Mouse (Mus musculus): ENCODE data around the gene Phactr4. TPM values are rescaled to one million over a fixed set of nuclear protein-coding genes. Genes with fewer than 3 reads are reported as not detected.
A peak's percentile ranks its signal among the peaks of the same experiment; 100 is the strongest.

The Phactr4 gene
- total and polyA plus RNA-seq, 2 experiments from 2014 or later: 4.8 TPM

GRCm38 (mm10) chr4:132329835-132330354 is 92.4 kb downstream of the Phactr4 start:
- Histone ChIP-seq H3K4me2 (ENCODE audit: low read depth, low read length, poor library complexity, severe bottlenecking) (peak overlapping the region; percentile 72), H3K4me3 (ENCODE audit: low read depth, low read length) (peak overlapping the region; percentile 67), H3K36me3 (ENCODE audit: insufficient read depth, low read length) (peaks cover 26% of the 10 kb centered on the region), H3K9ac (replicated peaks; ENCODE audit: low read length, poor library complexity, severe bottlenecking) (peak overlapping the region; percentile 86), H3K27ac (ENCODE audit: low read depth, low read length) (peak overlapping the region; percentile 70; the same call in 1 of the 2 replicates), H3K9me3 (ENCODE audit: low read length) (no peaks in the 10 kb centered on the region), H3K27me3 (ENCODE audit: insufficient read depth, low read length) (no peaks in the 10 kb centered on the region), H3K4me1 (ENCODE audit: insufficient read depth, low read length) (peaks cover 9% of the 10 kb centered on the region)
- no peak for TF ChIP-seq CTCF (IDR thresholded peaks at IDR 0.05)
- no peak for DNase-seq (ENCODE audit: low spot score)
- 7% methylated on average over 10 of the region's 10 CpGs for WGBS
- ATAC-seq (ENCODE audit: low FRiP score): no peak; the same call in 1 of the 2 replicates

DNA sequence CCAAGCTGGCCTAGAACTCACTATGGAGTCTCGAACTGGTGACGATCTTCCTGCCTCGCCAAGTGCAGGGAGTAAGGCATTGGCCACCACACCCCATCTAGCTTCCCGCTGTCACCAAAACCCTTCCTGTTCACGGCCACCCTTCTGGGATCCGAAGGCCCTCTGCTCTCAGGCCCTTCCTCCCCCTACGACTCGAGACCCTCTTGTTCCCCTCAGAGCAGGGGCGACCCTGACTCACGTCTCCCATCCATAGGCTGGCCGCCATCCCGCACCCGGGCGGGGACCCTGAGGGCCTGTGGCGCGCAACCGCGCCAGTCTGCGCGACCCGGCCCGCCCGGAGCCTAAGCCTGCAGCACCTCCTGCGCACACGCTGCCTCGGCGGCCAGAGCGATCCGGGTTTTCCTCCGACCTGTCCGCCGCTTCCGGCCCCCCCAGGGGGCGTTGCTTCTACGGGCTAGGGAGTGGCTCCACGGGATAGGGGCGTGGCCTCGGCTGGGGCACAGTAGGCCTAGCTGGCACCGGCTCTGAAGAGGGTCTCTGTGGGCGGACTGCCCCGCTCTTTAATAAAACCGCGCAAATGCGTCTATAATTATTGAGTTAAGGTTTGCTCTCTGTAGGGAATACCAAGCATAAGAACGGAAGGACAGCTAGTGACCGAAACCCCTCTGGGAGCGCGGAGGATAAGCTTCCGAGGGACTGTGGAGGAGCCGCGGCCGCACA is 93.0 kb downstream of the Phactr4 start, which contains the start of gene Trnau1ap:
TSS of gene Trnau1ap (minus strand) at position 424 of the 720 bp plus-strand sequence.
- DNase-seq (ENCODE audit: low spot score): peak; percentile 94

DNA sequence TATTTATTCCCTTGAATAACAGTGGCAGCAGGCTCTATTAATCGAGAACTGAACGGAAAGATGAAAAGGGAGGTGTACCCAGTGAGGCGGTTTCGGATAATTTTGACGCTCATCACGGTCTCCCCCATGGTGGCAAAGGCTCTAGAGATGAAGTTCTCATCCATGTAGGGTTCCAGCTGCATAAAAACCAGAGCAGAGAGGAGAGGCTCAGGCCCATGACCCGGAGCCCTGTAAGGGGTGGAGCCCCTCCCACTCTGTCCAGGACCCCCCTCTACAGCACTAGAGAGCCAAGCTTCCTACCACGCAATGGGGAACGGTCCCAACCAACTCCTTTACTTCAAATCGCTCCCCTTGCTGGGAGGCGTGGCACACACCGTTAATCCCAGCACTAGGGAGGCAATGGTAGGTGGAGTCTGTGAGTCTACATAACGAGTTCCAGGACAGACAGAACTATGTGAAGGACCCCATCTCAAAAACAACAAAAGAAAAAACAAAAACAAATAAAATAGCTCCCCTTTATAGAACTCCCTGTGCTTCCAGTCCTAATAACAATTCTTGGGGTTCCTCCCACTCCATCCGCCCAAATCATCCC is 93.8 kb downstream of the Phactr4 start:
- H3K4me3 ChIP-seq (ENCODE audit: low read depth, low read length): peak overlapping the region; percentile 67
- DNase-seq (ENCODE audit: low spot score) (no peak), ATAC-seq (ENCODE audit: low FRiP score) (no peak)
- 0 out of 2 replicates have a peak overlapping the region, but pooled peaks have one; percentile 70 for H3K27ac ChIP-seq (ENCODE audit: low read depth, low read length)
- no peak for TF ChIP-seq CTCF (IDR thresholded peaks at IDR 0.05)
- no peaks in the 10 kb centered on the region for H3K27me3 ChIP-seq (ENCODE audit: insufficient read depth, low read length)
- peak overlapping the region; percentile 72 for H3K4me2 ChIP-seq (ENCODE audit: low read depth, low read length, poor library complexity, severe bottlenecking)
- H3K4me1 ChIP-seq (ENCODE audit: insufficient read depth, low read length): peaks cover 9% of the 10 kb centered on the region
- peaks cover 31% of the 10 kb centered on the region for H3K36me3 ChIP-seq (ENCODE audit: insufficient read depth, low read length)
- WGBS: 43% methylated on average over 14 of the region's 14 CpGs
- no peaks in the 10 kb centered on the region for H3K9me3 ChIP-seq (ENCODE audit: low read length)
- peak overlapping the region; percentile 86 for H3K9ac ChIP-seq (replicated peaks; ENCODE audit: low read length, poor library complexity, severe bottlenecking)

More for the DNA sequence above, 93.0 kb downstream of the Phactr4 start, which contains the start of gene Trnau1ap:
- H3K9me3 ChIP-seq (ENCODE audit: low read length): no peaks in the 10 kb centered on the region
- H3K4me1 ChIP-seq (ENCODE audit: insufficient read depth, low read length): peaks cover 9% of the 10 kb centered on the region
- H3K4me2 ChIP-seq (ENCODE audit: low read depth, low read length, poor library complexity, severe bottlenecking): peak within 1 kb of the TSS; percentile 72
- peaks cover 29% of the 10 kb centered on the region for H3K36me3 ChIP-seq (ENCODE audit: insufficient read depth, low read length)
- ATAC-seq (ENCODE audit: low FRiP score): peak; percentile 89
- peak within 1 kb of the TSS; percentile 67 for H3K4me3 ChIP-seq (ENCODE audit: low read depth, low read length)
- peak within 1 kb of the TSS; percentile 86 for H3K9ac ChIP-seq (replicated peaks; ENCODE audit: low read length, poor library complexity, severe bottlenecking)
- TF ChIP-seq CTCF (IDR thresholded peaks at IDR 0.05): peak; percentile 28; the same call in 1 of the 2 replicates
- peak within 1 kb of the TSS; percentile 70 for H3K27ac ChIP-seq (ENCODE audit: low read depth, low read length)
- 1% methylated on average over 52 of the region's 52 CpGs for WGBS
- H3K27me3 ChIP-seq (ENCODE audit: insufficient read depth, low read length): no peaks in the 10 kb centered on the region

DNA sequence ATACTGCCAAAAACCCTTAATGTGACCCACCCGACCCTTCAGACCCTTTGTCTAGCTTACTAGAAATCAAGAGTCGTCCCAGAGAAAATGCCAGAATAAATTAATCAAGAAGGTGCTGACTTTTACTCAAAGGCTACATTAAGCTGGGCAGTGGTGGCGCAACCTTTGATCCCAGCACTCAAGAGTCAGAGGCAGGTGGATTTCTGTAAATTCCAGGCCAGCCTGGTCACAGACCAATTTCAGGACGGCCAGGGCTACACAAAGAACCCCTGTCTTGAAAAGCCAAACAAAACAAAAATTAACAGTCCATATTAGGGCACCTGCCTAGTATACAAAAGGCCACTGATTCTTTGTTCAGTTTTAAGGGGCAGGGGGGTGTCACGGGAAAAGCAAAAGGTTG is 95.8 kb downstream of the Phactr4 start:
- H3K36me3 ChIP-seq (ENCODE audit: insufficient read depth, low read length): peaks cover 33% of the 10 kb centered on the region
- ATAC-seq (ENCODE audit: low FRiP score): no peak
- no peak for TF ChIP-seq CTCF (IDR thresholded peaks at IDR 0.05)
- no peaks in the 10 kb centered on the region for H3K27me3 ChIP-seq (ENCODE audit: insufficient read depth, low read length)
- peaks cover 9% of the 10 kb centered on the region for H3K4me1 ChIP-seq (ENCODE audit: insufficient read depth, low read length)
- H3K9ac ChIP-seq (replicated peaks; ENCODE audit: low read length, poor library complexity, severe bottlenecking): no peak overlapping the region
- no peak overlapping the region for H3K4me3 ChIP-seq (ENCODE audit: low read depth, low read length)
- H3K9me3 ChIP-seq (ENCODE audit: low read length): no peaks in the 10 kb centered on the region
- H3K27ac ChIP-seq (ENCODE audit: low read depth, low read length): no peak overlapping the region
- no peak for DNase-seq (ENCODE audit: low spot score)
- 82% methylated on average over 5 of the region's 5 CpGs for WGBS
- H3K4me2 ChIP-seq (ENCODE audit: low read depth, low read length, poor library complexity, severe bottlenecking): no peak overlapping the region

GRCm38 (mm10) chr4:132315711-132316110 is 106.6 kb downstream of the Phactr4 start:
- Histone ChIP-seq H3K4me3 (ENCODE audit: low read depth, low read length) (no peak overlapping the region), H3K27ac (ENCODE audit: low read depth, low read length) (no peak overlapping the region), H3K9ac (replicated peaks; ENCODE audit: low read length, poor library complexity, severe bottlenecking) (no peak overlapping the region), H3K36me3 (ENCODE audit: insufficient read depth, low read length) (peaks cover 61% of the 10 kb centered on the region), H3K4me2 (ENCODE audit: low read depth, low read length, poor library complexity, severe bottlenecking) (no peak overlapping the region), H3K9me3 (ENCODE audit: low read length) (no peaks in the 10 kb centered on the region), H3K4me1 (ENCODE audit: insufficient read depth, low read length) (no peaks in the 10 kb centered on the region), H3K27me3 (ENCODE audit: insufficient read depth, low read length) (no peaks in the 10 kb centered on the region)
- no peak for TF ChIP-seq CTCF (IDR thresholded peaks at IDR 0.05)
- no peak for DNase-seq (ENCODE audit: low spot score)
- 96% methylated on average over 8 of the region's 8 CpGs for WGBS
- no peak for ATAC-seq (ENCODE audit: low FRiP score)

- Histone ChIP-seq H3K4me2 (ENCODE audit: low read depth, low read length, poor library complexity, severe bottlenecking) (no peak overlapping the region), H3K4me1 (ENCODE audit: insufficient read depth, low read length) (no peaks in the 10 kb centered on the region; the same call in 1 of the 2 replicates), H3K36me3 (ENCODE audit: insufficient read depth, low read length) (peaks cover 41% of the 10 kb centered on the region), H3K27me3 (ENCODE audit: insufficient read depth, low read length) (no peaks in the 10 kb centered on the region), H3K9me3 (ENCODE audit: low read length) (no peaks in the 10 kb centered on the region), H3K4me3 (ENCODE audit: low read depth, low read length) (no peak overlapping the region), H3K27ac (ENCODE audit: low read depth, low read length) (no peak overlapping the region), H3K9ac (replicated peaks; ENCODE audit: low read length, poor library complexity, severe bottlenecking) (no peak overlapping the region)
- no peak for ATAC-seq (ENCODE audit: low FRiP score)
- DNase-seq (ENCODE audit: low spot score): no peak
- TF ChIP-seq CTCF (IDR thresholded peaks at IDR 0.05): no peak
- 87% methylated on average over 5 of the region's 5 CpGs for WGBS
Measured at GRCm38 (mm10) chr4:132312627-132313026, 109.7 kb downstream of the Phactr4 start.
